Mouse (Mus musculus): ENCODE measurements at regions not wholly inside any gene's neighbourhood (a gene's known extent, or its start where the extent isn't known, plus 50 kb on each side); places are given as distances from the start of the nearest gene placed in this dataset.

DNA sequence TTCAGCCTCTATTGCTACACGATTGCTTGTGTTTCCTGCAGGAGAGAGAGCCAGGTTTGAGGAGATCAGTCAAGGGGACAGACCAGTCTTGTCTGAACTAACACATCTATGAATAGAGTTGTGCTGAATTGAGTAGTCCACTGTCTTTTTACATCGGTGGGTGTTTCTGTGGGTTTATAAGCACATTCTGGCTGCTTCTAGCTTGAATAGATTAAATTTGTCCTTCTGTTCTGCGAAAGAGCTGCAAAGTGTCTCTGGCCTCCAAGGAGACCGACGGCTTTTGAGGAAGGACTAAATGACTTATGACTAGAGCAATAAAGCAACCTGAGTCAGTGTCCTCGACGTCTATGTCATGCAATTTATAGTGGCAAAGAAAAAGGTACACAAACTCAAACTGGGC lies 179.9 kb downstream of the Zfp36l1 start:
- TF ChIP-seq POLR2A (IDR thresholded peaks at IDR 0.05; ENCODE audit: borderline replicate concordance, low read depth, low read length), result no peak
- Histone ChIP-seq H3K27ac (ENCODE audit: insufficient read depth, low read depth, low read length) (no peak overlapping the region), H3K4me3 (ENCODE audit: insufficient read depth, low read length) (no peak overlapping the region), H3K4me1 (ENCODE audit: control insufficient read depth, insufficient read depth, low read length) (peaks cover 6% of the 10 kb centered on the region)

DNA sequence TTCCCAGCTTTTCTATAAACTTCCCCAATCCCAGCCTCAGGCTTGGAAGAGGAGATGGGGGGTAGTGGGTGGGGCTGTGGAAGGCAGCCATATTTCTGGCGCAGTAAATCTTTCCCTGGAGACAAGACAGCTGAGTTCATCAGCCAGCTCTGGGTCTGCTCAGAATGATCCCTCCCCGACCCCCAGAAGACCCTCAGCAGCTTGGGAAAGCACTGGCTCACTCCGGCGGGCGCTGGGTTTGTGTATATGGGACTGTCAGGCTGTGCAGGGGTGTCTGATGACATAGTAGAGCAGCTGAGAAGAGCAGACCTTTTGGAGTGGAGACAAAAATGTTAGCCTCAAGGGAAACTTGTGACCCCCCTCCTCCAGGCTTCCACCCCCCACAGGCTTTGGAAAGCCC lies 181.4 kb downstream of the Zfp36l1 start:
- TF ChIP-seq CTCF (IDR thresholded peaks at IDR 0.05; ENCODE audit: low read depth, low read length) (no peak), POLR2A (IDR thresholded peaks at IDR 0.05; ENCODE audit: borderline replicate concordance, low read depth, low read length) (no peak)
- no peaks in the 10 kb centered on the region for H3K4me1 ChIP-seq (ENCODE audit: control insufficient read depth, insufficient read depth, low read length)

DNA sequence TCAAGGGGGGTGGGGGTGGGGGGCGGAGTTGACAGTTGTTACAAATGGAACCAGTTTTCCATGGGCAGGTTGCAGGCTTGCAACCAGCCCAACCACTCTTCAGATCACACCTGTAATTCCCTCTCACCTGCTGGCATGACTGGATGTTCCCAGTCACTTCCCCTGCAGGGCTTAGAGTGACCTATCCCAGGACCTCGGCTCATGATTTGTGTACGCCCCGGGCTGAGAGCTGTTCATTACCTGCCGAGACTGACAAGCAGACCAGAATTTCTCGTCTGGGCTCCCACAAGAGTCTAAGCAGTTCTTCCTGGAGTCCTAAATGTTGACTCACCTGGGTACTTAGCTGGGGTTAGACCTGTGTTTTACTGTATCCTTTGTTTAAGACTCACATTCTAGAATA lies 183.0 kb downstream of the Zfp36l1 start:
- Histone ChIP-seq H3K4me3 (ENCODE audit: insufficient read depth, low read length) (no peak overlapping the region), H3K4me1 (ENCODE audit: control insufficient read depth, insufficient read depth, low read length) (no peaks in the 10 kb centered on the region), H3K27ac (ENCODE audit: insufficient read depth, low read depth, low read length) (no peak overlapping the region)
- no peak for TF ChIP-seq CTCF (IDR thresholded peaks at IDR 0.05; ENCODE audit: low read depth, low read length)

More for the DNA sequence above, 181.4 kb downstream of the Zfp36l1 start:
- no peak overlapping the region for H3K4me3 ChIP-seq (ENCODE audit: insufficient read depth, low read length)
- H3K27ac ChIP-seq (ENCODE audit: insufficient read depth, low read depth, low read length), result no peak overlapping the region

DNA sequence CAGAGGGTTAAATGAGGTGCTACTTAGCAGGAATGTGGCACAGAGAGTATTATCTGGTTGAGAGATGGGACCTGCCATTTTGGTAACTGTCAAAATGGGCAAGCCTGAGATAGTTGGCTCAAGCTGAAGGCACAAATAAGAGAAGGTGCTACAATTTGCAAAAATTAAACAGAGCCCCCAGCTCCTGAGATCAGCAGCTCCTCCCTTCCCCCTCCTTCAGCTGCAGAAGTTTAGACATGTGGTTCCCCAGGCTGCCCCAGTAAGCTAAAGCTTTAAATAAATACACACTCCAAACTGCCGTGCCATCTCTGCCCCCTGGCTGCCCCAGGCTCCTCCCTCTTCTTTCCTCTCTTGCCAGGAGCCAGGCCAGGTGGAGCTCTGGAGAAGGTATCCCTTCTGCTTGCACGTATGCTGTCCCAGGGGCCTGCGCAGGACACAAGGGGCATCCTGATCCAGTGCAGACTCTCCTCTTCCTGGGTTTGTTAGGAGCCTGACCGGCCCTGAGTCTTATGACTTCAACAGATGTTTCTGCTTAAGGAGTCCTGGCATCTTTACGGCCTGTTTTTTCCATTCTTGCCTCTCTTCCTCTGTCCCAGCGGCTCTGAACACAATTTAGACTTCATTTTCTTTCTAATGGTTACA lies 184.0 kb downstream of the Zfp36l1 start:
- H3K4me3 ChIP-seq (ENCODE audit: insufficient read depth, low read length), result no peak overlapping the region
- H3K4me1 ChIP-seq (ENCODE audit: control insufficient read depth, insufficient read depth, low read length), result no peaks in the 10 kb centered on the region
- TF ChIP-seq POLR2A (IDR thresholded peaks at IDR 0.05; ENCODE audit: borderline replicate concordance, low read depth, low read length), result no peak
- TF ChIP-seq CTCF (IDR thresholded peaks at IDR 0.05; ENCODE audit: low read depth, low read length), result no peak
- H3K27ac ChIP-seq (ENCODE audit: insufficient read depth, low read depth, low read length), result no peak overlapping the region

DNA sequence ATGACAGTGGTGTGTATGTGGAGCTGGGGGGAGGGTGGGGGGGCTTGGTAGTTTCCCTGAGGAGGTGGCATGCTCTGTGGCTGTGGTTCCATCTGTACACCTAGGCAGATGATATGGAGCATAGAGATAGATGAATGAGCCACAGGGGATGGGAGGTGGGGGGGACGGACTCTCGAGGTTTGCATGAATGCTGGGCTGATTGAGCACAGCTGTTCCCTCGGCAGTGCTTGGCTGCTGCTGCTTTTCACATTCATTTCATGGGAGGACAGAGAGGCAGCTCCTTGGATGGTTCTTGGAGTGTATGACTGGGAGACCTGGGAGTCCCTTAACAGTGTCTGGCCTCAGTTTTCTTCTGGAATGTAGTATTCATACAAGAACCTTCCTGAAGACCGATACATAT lies 184.5 kb downstream of the Zfp36l1 start:
- TF ChIP-seq CTCF (IDR thresholded peaks at IDR 0.05; ENCODE audit: low read depth, low read length) (no peak), POLR2A (IDR thresholded peaks at IDR 0.05; ENCODE audit: borderline replicate concordance, low read depth, low read length) (no peak)
- Histone ChIP-seq H3K27ac (ENCODE audit: insufficient read depth, low read depth, low read length) (no peak overlapping the region), H3K4me3 (ENCODE audit: insufficient read depth, low read length) (no peak overlapping the region), H3K4me1 (ENCODE audit: control insufficient read depth, insufficient read depth, low read length) (no peaks in the 10 kb centered on the region)

DNA sequence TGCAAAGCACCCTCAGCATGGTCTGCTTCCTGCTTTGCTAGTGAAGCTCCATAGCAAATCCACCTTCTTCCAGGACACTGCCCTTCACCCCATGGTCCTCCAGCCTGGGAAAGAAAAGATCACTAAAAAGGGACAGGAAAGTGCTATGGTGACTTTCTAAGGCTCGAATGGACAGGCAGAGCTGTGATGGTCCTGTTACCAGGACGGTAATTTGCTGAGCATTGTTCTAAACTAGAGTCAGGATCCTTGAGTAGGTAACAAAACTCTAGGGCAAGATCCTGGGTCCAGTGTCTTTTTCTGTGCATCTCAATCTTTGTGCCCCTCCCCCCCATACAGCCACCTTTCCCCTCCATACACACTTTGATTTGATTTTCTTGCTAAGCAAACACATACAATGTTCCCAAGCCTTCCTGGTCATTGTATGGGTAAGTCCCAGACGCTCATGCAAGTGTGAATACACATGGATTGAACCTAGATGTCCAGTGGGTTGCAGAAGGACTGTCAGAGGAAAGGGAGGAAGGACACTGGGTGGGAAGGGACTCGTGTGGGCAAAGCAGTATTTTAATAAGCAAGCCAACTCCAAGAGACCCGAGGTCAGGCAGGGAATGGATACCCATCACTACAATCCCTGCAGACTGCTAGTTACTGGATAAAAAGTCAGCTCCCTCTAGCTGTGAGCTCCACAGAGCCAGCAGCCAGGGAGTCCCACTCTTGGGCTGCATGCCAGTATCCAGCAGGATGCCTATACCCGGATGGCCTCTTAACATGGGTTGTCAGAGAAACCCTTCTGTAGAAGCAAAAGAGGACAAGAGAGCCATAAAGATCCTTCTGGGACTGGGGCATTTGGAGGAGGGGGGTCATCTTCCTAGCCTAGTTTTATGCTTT lies 186.9 kb downstream of the Zfp36l1 start:
- Histone ChIP-seq H3K4me3 (ENCODE audit: insufficient read depth, low read length) (no peak overlapping the region), H3K4me1 (ENCODE audit: control insufficient read depth, insufficient read depth, low read length) (no peaks in the 10 kb centered on the region), H3K27ac (ENCODE audit: insufficient read depth, low read depth, low read length) (no peak overlapping the region)
- no peak for TF ChIP-seq CTCF (IDR thresholded peaks at IDR 0.05; ENCODE audit: low read depth, low read length)
- TF ChIP-seq POLR2A (IDR thresholded peaks at IDR 0.05; ENCODE audit: borderline replicate concordance, low read depth, low read length), result no peak

DNA sequence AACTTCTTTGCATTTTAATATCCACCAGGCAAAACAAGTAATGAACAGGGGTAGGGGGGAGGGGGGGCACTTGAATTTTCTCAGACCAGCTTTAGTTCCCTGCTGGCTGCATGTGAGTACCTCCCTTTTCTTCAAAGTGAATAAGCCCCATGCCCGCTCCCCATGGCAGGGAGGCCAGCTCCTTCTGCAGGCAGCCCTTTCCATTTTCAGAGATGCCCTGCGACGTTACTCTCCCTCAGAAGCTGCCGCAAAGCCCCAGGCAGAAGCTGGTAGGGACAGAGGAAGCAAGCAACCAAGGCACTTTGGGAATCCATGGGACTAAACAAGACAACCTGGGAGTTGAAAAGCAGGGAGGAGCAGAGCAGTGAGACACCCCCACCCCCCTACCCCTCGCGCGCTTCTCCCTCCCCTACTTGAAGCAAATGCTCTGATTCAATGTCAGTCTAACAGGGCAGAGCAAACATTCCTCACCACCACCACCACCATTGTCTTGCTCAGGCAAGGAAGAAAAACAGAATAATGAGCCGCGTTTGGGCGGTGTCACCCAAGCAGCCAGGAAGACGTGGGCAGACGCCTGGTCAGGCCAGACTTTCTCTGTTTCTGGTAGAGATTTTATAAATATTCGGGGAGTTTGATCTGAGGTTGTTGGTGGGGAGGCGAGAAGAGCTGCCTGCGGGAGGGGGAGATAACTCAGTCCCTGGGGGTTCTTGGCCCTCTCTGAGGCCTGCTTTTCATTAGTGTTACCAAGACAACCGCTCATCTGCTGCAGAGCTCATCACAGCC lies 187.7 kb downstream of the Zfp36l1 start:
- Histone ChIP-seq H3K27ac (ENCODE audit: insufficient read depth, low read depth, low read length) (no peak overlapping the region), H3K4me3 (ENCODE audit: insufficient read depth, low read length) (no peak overlapping the region), H3K4me1 (ENCODE audit: control insufficient read depth, insufficient read depth, low read length) (no peaks in the 10 kb centered on the region)
- no peak for TF ChIP-seq POLR2A (IDR thresholded peaks at IDR 0.05; ENCODE audit: borderline replicate concordance, low read depth, low read length)
- no peak for TF ChIP-seq CTCF (IDR thresholded peaks at IDR 0.05; ENCODE audit: low read depth, low read length)

DNA sequence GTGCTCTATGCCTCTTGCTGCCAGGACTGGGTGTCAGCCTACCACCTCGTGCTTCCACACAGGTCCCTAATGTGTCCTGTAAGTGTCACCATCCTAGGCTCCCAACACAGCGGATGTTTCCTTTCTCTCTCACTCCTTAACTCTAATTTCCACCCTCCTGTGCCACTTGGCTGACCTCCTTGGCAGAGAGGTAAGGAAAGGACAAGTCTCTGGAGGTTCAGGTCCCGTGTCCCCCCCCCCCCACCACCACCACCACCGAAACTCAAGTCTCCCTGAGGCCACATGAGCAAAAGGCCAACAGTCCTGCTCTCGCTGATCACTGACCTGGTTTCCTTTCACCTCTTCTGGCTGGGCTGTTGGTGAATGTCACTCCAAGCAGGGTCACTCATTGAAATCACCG lies 189.0 kb downstream of the Zfp36l1 start:
- H3K4me1 ChIP-seq (ENCODE audit: control insufficient read depth, insufficient read depth, low read length), result no peaks in the 10 kb centered on the region
- TF ChIP-seq POLR2A (IDR thresholded peaks at IDR 0.05; ENCODE audit: borderline replicate concordance, low read depth, low read length) (no peak), CTCF (IDR thresholded peaks at IDR 0.05; ENCODE audit: low read depth, low read length) (no peak)
- no peak overlapping the region for H3K4me3 ChIP-seq (ENCODE audit: insufficient read depth, low read length)
- no peak overlapping the region for H3K27ac ChIP-seq (ENCODE audit: insufficient read depth, low read depth, low read length)

DNA sequence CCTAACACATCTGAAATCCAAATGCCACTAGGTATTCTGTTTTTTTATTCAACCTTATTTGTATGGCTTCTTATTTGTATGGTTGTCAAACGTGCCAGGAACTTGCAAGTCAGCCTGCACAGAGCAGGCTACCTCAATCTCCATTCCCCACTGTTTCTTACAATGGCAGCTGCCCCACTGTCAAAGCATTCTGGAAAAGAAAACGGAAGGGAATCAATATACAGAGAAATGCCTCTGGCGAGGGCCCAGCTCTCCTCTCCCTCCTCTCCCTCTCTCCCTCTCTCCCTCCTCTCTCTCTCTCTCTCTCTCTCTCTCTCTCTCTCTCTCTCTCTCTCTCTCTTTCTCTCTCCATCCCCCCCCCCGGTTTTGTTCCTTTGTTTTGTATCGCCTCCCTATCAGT lies 191.0 kb downstream of the Zfp36l1 start:
- no peak overlapping the region for H3K27ac ChIP-seq (ENCODE audit: insufficient read depth, low read depth, low read length)
- H3K4me3 ChIP-seq (ENCODE audit: insufficient read depth, low read length), result no peak overlapping the region
- no peak for TF ChIP-seq CTCF (IDR thresholded peaks at IDR 0.05; ENCODE audit: low read depth, low read length)
- TF ChIP-seq POLR2A (IDR thresholded peaks at IDR 0.05; ENCODE audit: borderline replicate concordance, low read depth, low read length), result no peak
- H3K4me1 ChIP-seq (ENCODE audit: control insufficient read depth, insufficient read depth, low read length), result no peaks in the 10 kb centered on the region

DNA sequence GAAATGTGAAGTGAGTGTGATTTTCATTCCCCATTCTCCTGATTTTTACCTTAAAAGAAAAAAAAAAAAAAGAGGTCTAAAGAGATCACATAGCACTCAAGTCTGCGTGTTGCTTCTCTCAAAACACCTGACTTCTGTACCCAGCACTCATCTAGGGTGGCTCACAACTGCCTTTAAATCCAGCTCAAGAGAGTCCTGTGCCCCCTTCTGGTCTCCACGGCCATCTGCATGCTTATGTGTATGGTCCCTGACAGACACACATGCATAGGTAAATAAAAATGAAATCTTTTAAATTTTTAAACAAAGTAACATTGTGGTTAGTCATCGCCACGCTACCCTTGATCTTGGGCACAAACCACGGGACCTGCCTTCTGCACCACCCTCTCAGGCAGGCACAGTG lies 193.8 kb downstream of the Zfp36l1 start:
- TF ChIP-seq POLR2A (IDR thresholded peaks at IDR 0.05; ENCODE audit: borderline replicate concordance, low read depth, low read length) (no peak), CTCF (IDR thresholded peaks at IDR 0.05; ENCODE audit: low read depth, low read length) (peak; percentile 15; the same call in 1 of the 2 replicates)
- Histone ChIP-seq H3K4me3 (ENCODE audit: insufficient read depth, low read length) (no peak overlapping the region), H3K4me1 (ENCODE audit: control insufficient read depth, insufficient read depth, low read length) (no peaks in the 10 kb centered on the region), H3K27ac (ENCODE audit: insufficient read depth, low read depth, low read length) (no peak overlapping the region)
